Mouse (Mus musculus) testis, postnatal 14 days (tissue): ENCODE measurements around the gene Tas2r109.
"Not testable (repeated sequence)": the region's sequence is repeated elsewhere in the genome, so short reads cannot be mapped to it uniquely, and the experiment has no call there.

ENCODE experiments used
- DNase-seq: peaks from one replicate; pipeline ENCODE4 v3.0.0; 2021; ENCODE audit warnings: low spot score

Gene Tas2r109

DNA sequence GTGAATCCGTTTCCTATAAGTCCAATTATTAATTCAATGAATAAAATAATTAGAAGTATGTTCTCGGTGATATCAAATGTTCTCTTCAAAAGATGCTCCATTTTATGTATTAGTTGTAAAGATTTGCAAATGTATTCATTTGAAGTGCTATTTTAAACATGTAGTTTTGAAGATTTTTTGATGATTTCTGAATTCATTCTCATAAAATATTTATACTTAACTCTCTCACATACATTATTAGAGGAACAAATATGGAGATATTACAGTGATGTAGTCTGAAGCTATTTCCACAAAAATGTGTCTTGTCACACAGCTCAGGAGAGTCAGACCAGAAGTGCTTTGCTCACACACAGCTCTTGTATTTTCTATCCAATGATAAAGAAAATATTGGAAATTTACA lies at the start of gene Tas2r109:
Tas2r109 (minus strand) TSS at position 101 of the 400 bp plus-strand sequence.
- no peak for DNase-seq

DNA sequence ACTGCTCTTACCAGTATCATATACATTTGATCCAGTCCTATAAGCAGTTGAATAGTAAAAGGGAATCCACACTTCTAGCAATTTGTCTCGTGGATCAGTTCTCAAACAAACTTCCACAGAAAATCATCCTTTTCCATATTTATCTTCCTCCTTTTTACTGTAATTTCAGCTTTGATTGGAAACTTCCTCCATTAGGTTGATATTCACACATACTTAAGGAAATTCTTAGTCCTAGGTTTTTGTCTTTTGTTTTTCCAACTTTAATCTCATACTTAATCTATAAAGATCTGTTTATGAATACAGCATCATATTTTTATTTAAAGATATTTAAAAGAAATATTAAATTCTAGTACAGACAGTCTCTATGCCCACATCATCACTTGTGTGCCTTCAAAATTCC lies 22.9 kb downstream of the Tas2r109 start, which contains the start of gene Tas2r131:
Tas2r131 (minus strand) TSS at position 101 of the 400 bp plus-strand sequence.
- no peak for DNase-seq

DNA sequence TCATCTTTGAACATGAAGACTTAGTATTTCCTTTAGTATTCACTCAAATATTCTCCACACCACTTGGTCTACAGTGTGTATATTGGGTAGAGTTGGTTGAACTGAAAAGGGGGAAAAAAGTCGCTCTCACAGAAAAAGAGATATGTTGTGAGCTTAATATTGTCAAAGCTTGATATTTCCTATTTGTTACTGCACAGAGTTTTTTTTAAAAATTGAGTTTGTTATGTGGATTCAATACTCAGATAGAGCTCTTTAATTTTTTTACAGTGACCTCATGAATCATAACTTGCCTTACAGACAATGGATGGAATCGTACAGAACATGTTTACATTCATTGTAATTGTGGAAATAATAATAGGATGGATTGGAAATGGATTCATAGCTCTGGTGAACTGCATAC lies 30.0 kb downstream of the Tas2r109 start, which contains the start of gene Tas2r129:
Tas2r129 (plus strand) TSS at position 301 of the 400 bp plus-strand sequence.
- no peak for DNase-seq

DNA sequence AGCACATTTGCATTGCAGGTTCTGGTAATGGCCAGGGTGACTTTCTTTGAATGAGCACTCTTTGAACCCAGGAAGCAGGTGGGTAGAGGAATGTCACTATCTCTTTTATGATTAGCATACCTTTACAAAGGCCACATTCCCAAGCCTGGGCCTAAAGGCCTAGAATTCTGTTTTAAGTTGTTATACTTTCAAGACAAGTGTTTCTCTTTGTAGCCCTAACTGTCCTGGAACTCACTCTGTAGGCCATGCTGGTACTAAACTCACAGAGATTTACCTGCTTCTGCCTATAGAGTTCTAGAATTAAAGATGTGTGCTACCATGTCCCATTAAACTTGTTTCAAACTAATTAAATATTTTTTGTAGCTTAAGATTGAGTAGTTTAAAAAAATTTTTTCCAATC lies 39.4 kb downstream of the Tas2r109 start:
- DNase-seq = not testable (repeated sequence)
